Mouse (Mus musculus): ENCODE measurements around the gene Gm5938. TPM values are rescaled to one million over a fixed set of nuclear protein-coding genes. Genes with fewer than 3 reads are reported as not detected.

Gm5938 gene
- polyA plus RNA-seq (2014; fragmentation: Nextera tagmentation; extraction: Ambion mirVana), result not detected in 2 replicates

DNA sequence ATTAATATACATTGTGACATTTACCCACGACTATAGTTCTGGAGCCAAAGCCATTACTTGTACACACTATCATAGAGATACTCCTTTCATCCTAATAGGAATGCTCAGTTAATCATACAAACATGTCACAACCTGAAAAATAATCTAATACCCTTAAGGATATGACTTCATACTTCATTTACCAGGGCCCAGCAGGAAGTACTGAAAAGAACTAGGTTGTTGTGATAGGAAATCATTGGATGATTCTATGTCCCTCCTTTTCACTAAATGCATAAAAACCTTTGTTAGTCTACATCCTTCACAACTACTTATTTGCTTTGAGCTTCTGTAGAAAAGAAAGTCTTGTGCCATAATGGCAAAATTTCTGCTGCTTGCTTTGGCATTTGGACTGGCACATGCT is at the start of gene Gm5938:
Gene Gm5938 (plus strand): TSS at position 301 of the 400 bp plus-strand sequence.
- 68% methylated on average over 1 of the region's 1 CpGs for WGBS
- no peak for ATAC-seq (ENCODE audit: low FRiP score, low TSS enrichment)
- H3K9me3 ChIP-seq (ENCODE audit: control insufficient read depth, low read length), result no peaks in the 10 kb centered on the region

DNA sequence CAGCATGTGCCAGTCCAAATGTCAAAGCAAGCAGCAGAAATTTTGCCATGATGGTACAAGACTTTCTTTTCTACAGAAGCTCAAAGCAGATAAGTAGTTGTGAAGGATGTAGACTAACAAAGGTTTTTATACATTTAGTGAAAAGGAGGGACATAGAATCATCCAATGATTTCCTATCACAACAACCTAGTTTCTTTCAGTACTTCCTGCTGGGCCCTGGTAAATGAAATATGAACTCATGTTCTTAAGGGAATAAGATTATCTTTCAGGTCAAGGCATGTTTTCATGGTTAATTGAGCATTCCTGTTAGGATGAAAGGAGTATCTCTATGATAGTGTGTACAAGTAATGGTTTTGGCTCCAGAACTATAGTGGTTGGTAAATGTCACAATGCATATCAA is 34.0 kb upstream of the Gm5938 start, which contains the start of gene Obp1a:
Gene Obp1a (minus strand): TSS at position 101 of the 400 bp plus-strand sequence.
- H3K9ac ChIP-seq (ENCODE audit: low read depth, low read length), result no peak within 1 kb of the TSS
- ATAC-seq (ENCODE audit: low FRiP score, low TSS enrichment), result no peak
- H3K27me3 ChIP-seq (ENCODE audit: control insufficient read depth, insufficient read depth, low read length), result no peaks in the 10 kb centered on the region
- no peak within 1 kb of the TSS for H3K4me3 ChIP-seq (ENCODE audit: low read length)
- no peak within 1 kb of the TSS for H3K4me2 ChIP-seq (replicated peaks; ENCODE audit: low read depth, low read length)
- no peaks in the 10 kb centered on the region for H3K36me3 ChIP-seq (ENCODE audit: control insufficient read depth, insufficient read depth, low read length)
- H3K27ac ChIP-seq (ENCODE audit: low read depth, low read length), result no peak within 1 kb of the TSS
- no peaks in the 10 kb centered on the region for H3K9me3 ChIP-seq (ENCODE audit: control insufficient read depth, low read length)
- no peaks in the 10 kb centered on the region for H3K4me1 ChIP-seq (ENCODE audit: control insufficient read depth, insufficient read depth, low read length)

More for the DNA sequence above, at the start of gene Gm5938:
- no peak within 1 kb of the TSS for H3K9ac ChIP-seq (ENCODE audit: low read depth, low read length)
- no peak within 1 kb of the TSS for H3K4me3 ChIP-seq (ENCODE audit: low read length)
- no peaks in the 10 kb centered on the region for H3K27me3 ChIP-seq (ENCODE audit: control insufficient read depth, insufficient read depth, low read length)
- no peaks in the 10 kb centered on the region for H3K36me3 ChIP-seq (ENCODE audit: control insufficient read depth, insufficient read depth, low read length)
- H3K4me2 ChIP-seq (replicated peaks; ENCODE audit: low read depth, low read length), result no peak within 1 kb of the TSS
- no peak within 1 kb of the TSS for H3K27ac ChIP-seq (ENCODE audit: low read depth, low read length)
- H3K4me1 ChIP-seq (ENCODE audit: control insufficient read depth, insufficient read depth, low read length), result no peaks in the 10 kb centered on the region

Other genes with a start within 250 kb of the Gm5938 start
- gene 5430402E10Rik, start 200.4 kb upstream of the Gm5938 start, polyA plus RNA-seq (2014; fragmentation: Nextera tagmentation; extraction: Ambion mirVana), result not detected in 2 replicates
- gene Obp1a, start 34.1 kb upstream of the Gm5938 start, polyA plus RNA-seq (2014; fragmentation: Nextera tagmentation; extraction: Ambion mirVana), result not detected in 2 replicates
- gene Obp1b, start 61.3 kb downstream of the Gm5938 start, polyA plus RNA-seq (2014; fragmentation: Nextera tagmentation; extraction: Ambion mirVana), result not detected in 2 replicates
- not detected in 2 replicates for gene Gm14743, start 120.5 kb downstream of the Gm5938 start, polyA plus RNA-seq (2014; fragmentation: Nextera tagmentation; extraction: Ambion mirVana)
- not detected in 2 replicates for gene 4930480E11Rik, start 244.2 kb downstream of the Gm5938 start, polyA plus RNA-seq (2014; fragmentation: Nextera tagmentation; extraction: Ambion mirVana)

Data from kidney, embryonic 14.5 days (tissue).